Mouse (Mus musculus) brain, embryonic 14.5 days (tissue): Measurements from ENCODE around the gene Strn.

Source experiments
- CTCF ChIP-seq: fragments of 200-500 bp; IDR thresholded peaks from 2 replicates; pipeline ENCODE4 v1.5.1; 2012; ENCODE audit warnings: inconsistent platforms, mild to moderate bottlenecking, moderate library complexity, borderline replicate concordance; ENCODE audit not compliant: insufficient read depth, insufficient read length; ENCODE audit errors: extremely low read depth
- POLR2A ChIP-seq: fragments of 200-500 bp; IDR thresholded peaks from 2 replicates; pipeline ENCODE4 v1.6.1; 2012; ENCODE audit warnings: mild to moderate bottlenecking, inconsistent platforms, borderline replicate concordance; ENCODE audit not compliant: poor library complexity, insufficient read depth, insufficient read length, severe bottlenecking; ENCODE audit errors: extremely low read depth

- TF ChIP-seq POLR2A (no peak), CTCF (no peak)
Observed at GRCm38 (mm10) chr17:78721690-78722089, 15.3 kb downstream of the Strn start.
